8 mouse cellular contexts compared by ENCODE assay signal in genomic region chr14:31165991-31166630, GRCm38 (mm10). TPM values are rescaled to one million over a fixed set of nuclear protein-coding genes. Genes with fewer than 3 reads are reported as not detected.
DNase-seq lines count a peak whose midpoint lies in the region; ATAC-seq and TF ChIP-seq lines count a peak whose summit lies in the region.

No protein-coding gene starts in this region.

- H3K9me3 ChIP-seq in intestine, postnatal 0 days (ENCODE audit: control insufficient read depth), result no peaks in the 10 kb centered on the region
- no peaks in the 10 kb centered on the region for H3K9me3 ChIP-seq in forebrain, embryonic 11.5 days (ENCODE audit: control insufficient read depth, low read length)

- TF ChIP-seq POLR2A in kidney, adult 2 months (IDR thresholded peaks at IDR 0.05; ENCODE audit: low read depth, low read length), result no peak

- H3K27me3 ChIP-seq in kidney, adult 2 months (replicated peaks; ENCODE audit: control insufficient read depth, insufficient read depth, low read length), result no peaks in the 10 kb centered on the region
- no peaks in the 10 kb centered on the region for H3K27me3 ChIP-seq in intestine, postnatal 0 days (replicated peaks; ENCODE audit: control insufficient read depth, insufficient read depth, low read length)
- H3K27me3 ChIP-seq in forebrain, embryonic 11.5 days (ENCODE audit: control insufficient read depth, insufficient read depth, low read length), result no peaks in the 10 kb centered on the region

- H3K9ac ChIP-seq in intestine, postnatal 0 days (ENCODE audit: low read depth, low read length), result no peak overlapping the region
- no peak overlapping the region for H3K9ac ChIP-seq in forebrain, embryonic 11.5 days (ENCODE audit: low read length)

- H3K36me3 ChIP-seq in kidney, adult 2 months (ENCODE audit: control insufficient read depth, insufficient read depth, low read length), result no peaks in the 10 kb centered on the region
- peaks cover 3% of the 10 kb centered on the region for H3K36me3 ChIP-seq in intestine, postnatal 0 days (ENCODE audit: control insufficient read depth, insufficient read depth)
- peaks cover 5% of the 10 kb centered on the region for H3K36me3 ChIP-seq in forebrain, embryonic 11.5 days (ENCODE audit: control insufficient read depth, insufficient read depth, low read length)

- DNase-seq in kidney, adult 2 months, result peak; percentile 37
- no peak for DNase-seq in kidney, adult 11 months
- DNase-seq in c-Kit-positive CD71-negative TER-119-negative erythroid progenitor cells, embryonic 14.5 days (ENCODE audit: low read depth), result peak; percentile 49
- peak; percentile 25 for DNase-seq in mesoderm, embryonic 11.5 days (ENCODE audit: low read depth, low spot score)
- no peak for DNase-seq in gastrocnemius, postnatal 36 days
- no peak for DNase-seq in embryo, embryonic 9.5 days (ENCODE audit: extremely low spot score)
- DNase-seq in forebrain, embryonic 11.5 days (ENCODE audit: low spot score), result no peak

- intact Hi-C loops in gastrocnemius, postnatal 36 days (cut with DNase I), result no loop called here

- no peak; the same call in 1 of the 2 replicates for ATAC-seq in intestine, postnatal 0 days
- ATAC-seq in forebrain, embryonic 11.5 days (replicated peaks; ENCODE audit: low FRiP score), result no peak

- peak overlapping the region; percentile 27; the same call in 1 of the 2 replicates for H3K27ac ChIP-seq in kidney, adult 2 months (ENCODE audit: insufficient read depth, low read depth, low read length)
- no peak overlapping the region for H3K27ac ChIP-seq in intestine, postnatal 0 days (ENCODE audit: low read depth, low read length)
- H3K27ac ChIP-seq in forebrain, embryonic 11.5 days (ENCODE audit: low read depth, low read length), result no peak overlapping the region

- no peak for TF ChIP-seq CTCF in kidney, adult 2 months (conservative IDR thresholded peaks at IDR 0.05; ENCODE audit: insufficient read depth, insufficient read length, low read depth, low read length)
- TF ChIP-seq CTCF in intestine, postnatal 0 days (IDR thresholded peaks at IDR 0.05; ENCODE audit: low read depth), result no peak

- 58% methylated on average over 10 of the region's 10 CpGs for WGBS in kidney, adult 2 months
- WGBS in intestine, postnatal 0 days, result 46% methylated on average over 10 of the region's 10 CpGs
- 81% methylated on average over 10 of the region's 10 CpGs for WGBS in forebrain, embryonic 11.5 days

- peak overlapping the region; percentile 62; the same call in 1 of the 2 replicates for H3K4me3 ChIP-seq in kidney, adult 2 months (ENCODE audit: insufficient read depth, low read depth, low read length)
- H3K4me3 ChIP-seq in intestine, postnatal 0 days (ENCODE audit: low read depth, low read length), result no peak overlapping the region
- H3K4me3 ChIP-seq in forebrain, embryonic 11.5 days (ENCODE audit: low read depth, low read length), result no peak overlapping the region

- H3K4me2 ChIP-seq in intestine, postnatal 0 days (replicated peaks; ENCODE audit: low read depth), result 0 out of 2 replicates have a peak overlapping the region, but pooled peaks have one; percentile 35
- no peak overlapping the region for H3K4me2 ChIP-seq in forebrain, embryonic 11.5 days (ENCODE audit: low read depth, low read length, severe bottlenecking)

- H3K4me1 ChIP-seq in kidney, adult 2 months (ENCODE audit: control insufficient read depth, insufficient read depth, low read length), result peaks cover 2% of the 10 kb centered on the region
- H3K4me1 ChIP-seq in intestine, postnatal 0 days (replicated peaks; ENCODE audit: control insufficient read depth, insufficient read depth, low read length), result no peaks in the 10 kb centered on the region
- H3K4me1 ChIP-seq in forebrain, embryonic 11.5 days (replicated peaks; ENCODE audit: control insufficient read depth, insufficient read depth, low read length), result no peaks in the 10 kb centered on the region

RNA-seq across cellular contexts. Expression of gene Stab1, which starts 2.3 kb away (rescaled TPM):
- polyA plus RNA-seq in kidney, adult 2 months (2012; rRNA removed), result 41.5 and 46.8 TPM in 2 replicates
- polyA plus RNA-seq in intestine, postnatal 0 days (2015; fragmentation: Nextera tagmentation; extraction: Ambion mirVana), result 20.6 and 23.1 TPM in 2 replicates
- 10 to 100 TPM; 15.6 to 17.7 TPM for total RNA-seq in gastrocnemius, postnatal 36 days (2021)
- polyA plus RNA-seq in forebrain, embryonic 11.5 days (2014; fragmentation: Nextera tagmentation; extraction: Ambion mirVana), result 21.8 and 27.1 TPM in 2 replicates

RNA-seq across cellular contexts. Expression of gene Nt5dc2, which starts 35.3 kb away (rescaled TPM):
- polyA plus RNA-seq in kidney, adult 2 months (2012; rRNA removed), result 56.2 and 62.4 TPM in 2 replicates
- 31.2 and 34.9 TPM in 2 replicates for polyA plus RNA-seq in intestine, postnatal 0 days (2015; fragmentation: Nextera tagmentation; extraction: Ambion mirVana)
- total RNA-seq in gastrocnemius, postnatal 36 days (2021), result 1 to 10 TPM; 2.2 to 2.4 TPM
- polyA plus RNA-seq in forebrain, embryonic 11.5 days (2014; fragmentation: Nextera tagmentation; extraction: Ambion mirVana), result 565 and 637 TPM in 2 replicates

RNA-seq across cellular contexts. Expression of gene Smim4, which starts 37.4 kb away (rescaled TPM):
- polyA plus RNA-seq in kidney, adult 2 months (2012; rRNA removed), result 128 and 158 TPM in 2 replicates
- polyA plus RNA-seq in intestine, postnatal 0 days (2015; fragmentation: Nextera tagmentation; extraction: Ambion mirVana), result 127 and 132 TPM in 2 replicates
- total RNA-seq in gastrocnemius, postnatal 36 days (2021), result 10 to 100 TPM; 29.3 to 40.5 TPM
- 50.9 and 52.7 TPM in 2 replicates for polyA plus RNA-seq in forebrain, embryonic 11.5 days (2014; fragmentation: Nextera tagmentation; extraction: Ambion mirVana)

RNA-seq across cellular contexts. Expression of gene Tnnc1, which starts 42.0 kb away (rescaled TPM):
- polyA plus RNA-seq in kidney, adult 2 months (2012; rRNA removed), result 2.1 and 9.1 TPM in 2 replicates
- 1.4 and 1.6 TPM in 2 replicates for polyA plus RNA-seq in intestine, postnatal 0 days (2015; fragmentation: Nextera tagmentation; extraction: Ambion mirVana)
- total RNA-seq in gastrocnemius, postnatal 36 days (2021), result 100 to 1,000 TPM; 121 to 774 TPM
- 0.59 and 0.83 TPM in 2 replicates for polyA plus RNA-seq in forebrain, embryonic 11.5 days (2014; fragmentation: Nextera tagmentation; extraction: Ambion mirVana)

RNA-seq across cellular contexts. Expression of gene Nisch, which starts 50.6 kb away (rescaled TPM):
- 244 and 277 TPM in 2 replicates for polyA plus RNA-seq in kidney, adult 2 months (2012; rRNA removed)
- polyA plus RNA-seq in intestine, postnatal 0 days (2015; fragmentation: Nextera tagmentation; extraction: Ambion mirVana), result 74.1 and 78.8 TPM in 2 replicates
- total RNA-seq in gastrocnemius, postnatal 36 days (2021), result 10 to 100 TPM; 54.4 to 63.2 TPM
- polyA plus RNA-seq in forebrain, embryonic 11.5 days (2014; fragmentation: Nextera tagmentation; extraction: Ambion mirVana), result 399 and 407 TPM in 2 replicates

Comparison
In these comparisons a context has a peak if more than half of its experiments do, and no peak if none do; other contexts are left out.
1. DNase-seq: peak in kidney, adult 2 months (single experiment), c-Kit-positive CD71-negative TER-119-negative erythroid progenitor cells, embryonic 14.5 days (single experiment) and mesoderm, embryonic 11.5 days (single experiment); none in kidney, adult 11 months (single experiment), gastrocnemius, postnatal 36 days (0 of 2), embryo, embryonic 9.5 days (single experiment) and forebrain, embryonic 11.5 days (single experiment).